Mouse (Mus musculus) adrenal gland, adult (tissue): Measurements from ENCODE around the gene Abcb5.

Experiments
- DNase-seq, 2 experiments: peaks; one replicate each; pipeline ENCODE4 v3.0.0; 2022 to 2023; ENCODE audit warnings: low spot score in 1 of 2; ENCODE audit not compliant: inconsistent age in 2 of 2

Abcb5 gene

DNA sequence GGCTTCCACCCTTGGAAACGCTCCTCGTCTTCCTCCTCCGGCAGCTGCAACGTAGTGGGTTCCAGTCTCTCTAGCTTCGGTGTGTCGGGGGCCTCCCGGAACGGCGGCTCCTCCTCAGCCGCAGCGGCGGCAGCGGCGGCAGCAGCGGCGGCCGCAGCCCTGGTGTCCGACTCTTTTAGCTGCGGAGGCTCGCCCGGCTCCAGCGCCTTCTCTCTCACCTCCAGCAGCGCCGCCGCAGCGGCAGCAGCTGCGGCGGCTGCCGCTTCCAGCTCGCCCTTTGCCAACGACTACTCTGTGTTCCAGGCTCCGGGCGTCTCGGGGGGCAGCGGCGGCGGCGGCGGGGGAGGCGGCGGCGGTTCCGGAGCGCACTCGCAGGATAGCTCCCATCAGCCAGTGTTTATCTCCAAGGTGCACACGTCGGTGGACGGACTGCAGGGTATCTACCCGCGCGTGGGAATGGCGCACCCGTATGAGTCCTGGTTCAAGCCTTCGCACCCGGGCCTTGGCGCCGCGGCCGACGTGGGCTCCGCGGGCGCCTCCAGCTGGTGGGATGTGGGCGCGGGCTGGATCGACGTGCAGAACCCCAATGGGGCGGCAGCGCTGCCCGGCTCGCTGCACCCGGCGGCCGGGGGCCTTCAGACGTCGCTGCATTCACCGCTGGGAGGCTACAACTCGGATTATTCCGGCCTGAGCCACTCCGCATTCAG lies 117.6 kb downstream of the Abcb5 start:
- peak in 1 of 2 experiments; percentile 50 for DNase-seq

DNA sequence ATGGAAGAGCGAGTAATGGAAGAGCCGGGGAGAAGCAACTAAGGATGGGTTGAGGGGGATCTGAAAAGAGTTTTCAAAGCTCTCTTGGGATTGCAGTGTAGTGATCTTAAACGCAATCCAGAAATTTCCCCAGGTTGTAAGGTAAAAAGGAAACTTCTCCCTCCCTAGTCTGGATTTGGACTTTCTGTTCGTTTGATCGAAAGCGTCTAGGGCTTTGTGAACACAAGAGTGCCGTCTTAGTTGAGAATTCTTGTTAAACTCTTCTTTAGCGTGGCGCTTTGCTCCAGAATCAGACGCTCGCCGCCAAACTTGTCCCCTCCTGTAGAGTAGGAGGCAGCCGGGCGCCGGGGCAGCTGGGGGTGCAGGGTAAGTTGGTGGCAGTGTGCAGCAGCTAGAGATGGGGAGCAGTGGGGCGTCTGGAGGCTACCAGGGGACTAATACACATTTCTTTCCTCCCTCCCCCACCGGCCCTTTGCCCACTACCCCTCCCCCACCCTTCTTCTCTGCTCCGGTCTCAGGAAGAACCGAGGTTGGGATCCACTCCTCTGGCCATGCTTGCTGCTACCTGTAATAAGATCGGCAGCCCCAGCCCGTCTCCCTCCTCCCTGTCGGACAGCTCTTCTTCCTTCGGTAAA lies 118.2 kb downstream of the Abcb5 start:
- peak in 1 of 2 experiments; percentile 41 for DNase-seq

DNA sequence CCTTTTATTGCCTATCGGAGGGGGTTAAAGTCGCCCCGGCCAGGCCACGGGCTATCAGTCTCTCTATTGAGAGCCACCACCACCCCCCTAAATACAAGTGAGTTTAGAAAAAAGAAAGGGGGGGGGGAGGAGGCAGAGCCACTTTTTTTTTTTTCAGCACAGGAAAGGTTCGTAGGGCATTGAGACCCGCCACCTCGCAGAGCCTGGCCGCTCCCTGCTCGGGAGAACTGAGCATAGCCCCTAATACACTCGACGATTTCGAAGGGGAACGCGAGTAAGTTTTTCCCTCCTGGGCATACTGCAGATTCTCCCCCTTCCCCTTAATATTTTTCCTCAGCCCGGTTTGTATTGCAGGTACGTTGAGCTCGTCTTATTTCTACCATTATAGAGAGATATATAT lies 118.8 kb downstream of the Abcb5 start:
- DNase-seq, result no peak

DNA sequence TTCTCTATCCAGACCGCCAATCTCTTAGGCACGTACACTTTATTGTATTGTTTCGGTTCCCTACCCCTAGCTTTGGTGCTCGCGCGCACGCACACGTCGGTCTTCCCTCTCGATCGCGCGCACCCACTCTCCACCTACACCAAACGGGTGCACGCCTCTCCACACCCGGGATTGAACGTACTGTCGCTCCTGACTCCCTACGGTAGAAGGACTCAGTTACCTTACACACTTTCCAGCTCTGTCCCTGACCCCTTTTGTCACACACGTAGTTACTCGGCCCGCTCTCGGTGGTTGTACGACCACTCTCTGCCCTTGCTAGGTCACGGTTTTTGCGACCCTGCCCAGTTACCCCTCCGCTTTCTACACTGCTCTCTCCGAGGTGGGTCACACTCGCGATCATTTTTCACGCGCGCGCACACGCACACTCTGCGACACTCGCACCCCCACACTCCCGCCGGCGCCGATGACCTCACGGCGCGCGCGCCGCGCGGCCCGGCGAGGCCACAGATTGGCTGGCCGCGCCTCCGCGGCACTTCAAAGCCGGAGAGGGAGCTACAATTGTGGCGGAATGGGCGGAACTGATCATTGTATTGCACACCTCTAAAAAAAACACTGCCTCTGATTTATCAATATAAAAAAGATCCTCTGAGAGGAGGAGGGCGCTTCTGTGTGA lies 119.4 kb downstream of the Abcb5 start:
- DNase-seq, result peak; percentile 34 to 74

DNA sequence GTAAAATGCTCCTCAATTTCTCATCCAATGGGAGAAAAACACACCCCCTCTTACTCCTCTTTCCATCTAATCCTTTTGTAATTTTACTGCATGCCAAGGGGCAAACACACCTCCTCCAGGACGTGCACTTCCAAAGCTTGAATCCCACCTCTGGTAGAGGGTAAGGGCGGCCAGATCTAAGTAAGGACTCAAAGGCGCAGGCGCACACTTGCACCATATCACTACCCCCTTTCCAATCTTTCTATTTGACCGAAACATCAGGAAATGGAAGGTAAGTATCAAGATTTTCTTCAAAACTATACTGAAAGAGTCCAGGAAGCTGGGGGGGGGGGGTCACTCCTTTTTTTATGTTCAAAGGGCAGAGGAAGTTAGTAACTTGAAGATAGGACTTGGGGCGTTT lies 120.0 kb downstream of the Abcb5 start, which contains the start of gene Sp8:
Gene Sp8 (plus strand): TSS at position 109 of the 400 bp plus-strand sequence.
- DNase-seq, result no peak

DNA sequence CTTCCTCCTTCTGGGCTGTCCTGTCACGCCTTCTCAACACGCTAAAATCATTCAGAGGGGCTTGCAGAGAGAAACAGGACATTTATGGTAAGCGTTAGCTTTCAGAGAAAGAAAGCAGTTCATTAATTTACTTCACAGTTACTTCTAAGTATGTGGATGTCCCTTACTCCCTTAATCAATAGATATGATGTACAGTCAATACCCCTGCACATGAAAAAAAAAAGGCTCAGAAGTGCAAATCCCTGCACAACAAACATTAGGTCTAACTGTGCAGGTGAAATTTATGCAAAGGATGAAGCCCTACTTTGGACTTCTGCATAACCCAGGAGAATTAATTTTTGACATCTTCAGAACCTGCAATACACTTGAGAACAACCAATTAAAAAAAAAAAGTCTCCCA lies 120.9 kb downstream of the Abcb5 start:
- no peak for DNase-seq

DNA sequence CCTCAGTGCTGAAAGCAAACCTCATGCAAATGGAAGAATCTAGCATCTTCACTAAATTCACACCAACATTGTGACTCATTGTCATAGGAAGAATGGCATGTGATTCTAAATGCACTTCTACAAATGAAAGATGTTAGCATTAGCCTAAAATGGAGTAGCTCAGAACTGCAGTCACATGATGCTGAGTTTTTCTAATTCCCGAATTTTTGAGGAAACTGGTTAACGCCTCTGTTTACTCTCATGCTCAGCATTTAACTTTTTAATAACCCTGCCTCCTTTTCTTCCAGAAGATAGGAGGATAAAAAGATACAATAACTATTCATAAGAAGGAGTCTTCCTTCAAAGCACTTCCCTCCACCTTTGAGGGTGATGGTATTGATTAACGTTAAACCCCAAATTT lies 121.4 kb downstream of the Abcb5 start:
- no peak for DNase-seq

DNA sequence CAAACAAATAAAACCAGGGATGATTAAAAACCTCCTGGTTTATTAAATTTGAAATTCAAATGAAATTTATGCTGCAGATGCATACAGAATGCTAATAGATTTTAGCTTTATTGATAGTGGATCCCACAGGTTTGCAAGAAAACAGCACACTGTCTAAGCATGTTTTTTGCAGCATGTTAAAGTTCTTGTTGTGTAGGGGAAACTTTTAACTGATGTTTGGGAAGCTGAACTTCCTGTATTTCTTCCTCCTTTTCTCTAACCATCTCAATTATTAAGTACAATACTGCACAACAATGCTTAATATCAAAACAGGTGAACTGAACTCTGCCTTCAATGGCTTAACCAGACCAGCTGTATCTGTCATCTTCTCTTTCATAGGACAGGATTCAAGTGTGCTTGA lies 122.1 kb downstream of the Abcb5 start:
- no peak for DNase-seq

DNA sequence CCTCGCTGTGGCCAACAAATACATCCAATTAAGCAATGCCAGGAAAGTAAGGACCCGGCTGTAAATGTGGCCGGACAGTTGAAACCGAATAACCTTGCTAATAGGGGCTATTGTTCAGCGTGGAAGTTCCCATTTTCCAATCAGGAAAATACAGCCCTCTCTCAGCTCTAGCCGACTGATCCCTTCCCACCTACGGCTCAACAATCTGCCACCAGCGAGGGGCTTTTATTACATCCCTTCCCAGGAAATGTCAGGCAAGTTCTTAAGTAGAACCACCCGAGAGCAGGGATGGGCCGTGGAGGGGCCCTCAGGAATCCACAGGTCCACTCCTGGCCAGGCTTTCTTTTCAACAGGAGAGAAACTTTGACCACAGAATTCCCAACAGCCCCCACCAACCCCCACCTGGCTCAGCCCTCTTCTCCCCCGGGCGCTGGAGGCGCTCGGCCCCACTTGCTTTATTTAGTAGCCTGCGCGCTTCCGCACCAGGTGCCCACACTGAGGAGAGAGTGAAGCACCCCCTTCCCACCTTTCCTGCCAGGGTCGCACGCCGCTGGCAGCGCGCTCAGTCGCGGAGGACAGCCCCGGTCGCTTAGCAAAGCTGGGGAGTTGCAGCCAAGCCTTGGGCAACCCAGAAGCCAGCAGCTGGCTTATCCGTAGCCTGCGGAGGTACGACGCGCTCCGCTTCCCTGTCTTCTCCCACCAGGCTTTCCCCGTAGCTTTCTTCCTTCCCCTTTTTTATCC lies 123.4 kb downstream of the Abcb5 start:
- no peak for DNase-seq

DNA sequence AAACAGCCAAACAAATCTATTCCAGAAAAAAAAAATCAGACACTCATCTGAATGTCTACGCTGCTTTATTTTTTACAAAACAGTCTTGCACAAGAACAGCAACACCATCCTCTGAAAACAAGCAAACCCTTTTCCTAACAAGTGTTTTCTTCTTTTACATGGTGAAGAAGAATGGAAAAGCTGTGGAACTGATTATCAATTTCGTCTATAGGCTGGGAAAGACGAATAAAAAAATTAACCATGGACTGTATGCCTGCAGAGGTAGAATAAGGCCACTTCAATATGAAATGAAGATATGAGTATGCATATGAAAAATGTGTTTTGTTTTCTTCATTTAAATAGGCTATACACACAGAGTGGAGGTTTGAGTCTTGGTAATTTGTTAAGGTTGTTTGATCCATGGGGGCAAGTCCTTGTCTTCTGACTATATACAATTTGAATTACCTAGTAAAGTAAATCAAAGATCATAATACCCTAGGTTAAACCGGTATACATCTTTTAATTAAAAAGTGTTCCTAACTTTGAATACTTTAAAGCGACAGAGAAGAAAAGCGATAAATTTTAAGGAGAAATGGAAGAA lies 124.2 kb downstream of the Abcb5 start:
- DNase-seq, result no peak

DNA sequence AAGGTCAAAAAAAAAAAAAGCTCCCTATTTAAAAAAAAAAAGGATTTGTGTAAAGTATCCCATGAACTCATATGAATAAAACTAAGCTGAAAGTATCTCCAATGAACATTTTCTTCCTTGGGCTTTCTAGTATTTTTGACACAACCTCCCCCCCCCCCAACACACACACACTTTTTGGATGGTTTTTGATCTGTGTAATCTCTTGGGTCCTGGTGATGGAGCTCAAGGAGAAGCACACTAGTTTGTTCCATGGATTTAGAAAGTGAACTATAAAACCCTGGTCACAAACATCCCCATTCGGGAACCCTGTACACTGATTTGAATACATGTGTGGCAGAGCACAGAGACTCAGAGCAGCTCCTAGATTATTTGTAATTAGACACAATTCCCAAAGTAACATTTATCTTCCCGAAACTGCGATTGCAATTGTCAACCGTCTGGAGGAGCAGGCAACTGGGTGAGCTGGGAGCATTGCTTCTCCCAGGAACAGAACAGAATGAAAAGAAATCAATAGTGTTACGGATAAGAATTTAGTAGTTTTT lies 124.8 kb downstream of the Abcb5 start:
- no peak for DNase-seq

DNA sequence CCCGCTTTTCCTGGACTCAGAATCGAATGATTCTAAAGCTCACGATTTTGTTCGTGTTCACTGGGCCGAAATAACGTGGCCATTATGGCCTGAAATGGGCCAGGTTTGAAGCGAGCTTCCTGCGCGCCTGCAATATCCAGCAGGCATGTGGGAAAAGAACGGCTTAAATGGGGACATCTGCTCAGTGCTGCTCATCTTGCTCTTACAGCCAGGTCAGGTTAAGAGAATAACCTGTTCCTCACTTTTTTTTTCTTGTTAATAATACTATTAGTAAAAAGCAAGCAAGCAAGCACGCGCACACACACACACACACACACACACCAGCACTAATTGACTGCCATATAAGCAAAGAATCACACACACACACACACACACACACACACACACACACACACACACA lies 125.4 kb downstream of the Abcb5 start:
- DNase-seq, result no peak

DNA sequence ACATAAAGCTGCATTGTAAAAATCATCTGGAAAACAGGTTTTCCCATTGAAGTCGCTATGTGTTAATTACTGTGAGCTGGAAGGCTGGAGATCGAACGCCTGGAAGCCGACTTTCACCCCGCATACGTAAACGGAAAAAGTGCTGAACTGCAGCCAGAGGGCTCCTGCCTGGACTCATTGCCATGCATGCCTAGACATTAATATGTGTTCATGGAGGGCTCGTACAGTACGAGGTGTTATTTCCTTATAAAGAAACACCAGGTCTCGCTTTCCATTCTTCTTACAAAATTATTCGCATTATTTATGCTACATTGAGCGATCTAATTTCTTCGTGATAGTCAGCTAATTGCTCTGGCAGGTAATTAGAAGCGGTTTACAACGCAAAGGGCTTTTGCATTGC lies 125.9 kb downstream of the Abcb5 start:
- DNase-seq, result no peak

DNA sequence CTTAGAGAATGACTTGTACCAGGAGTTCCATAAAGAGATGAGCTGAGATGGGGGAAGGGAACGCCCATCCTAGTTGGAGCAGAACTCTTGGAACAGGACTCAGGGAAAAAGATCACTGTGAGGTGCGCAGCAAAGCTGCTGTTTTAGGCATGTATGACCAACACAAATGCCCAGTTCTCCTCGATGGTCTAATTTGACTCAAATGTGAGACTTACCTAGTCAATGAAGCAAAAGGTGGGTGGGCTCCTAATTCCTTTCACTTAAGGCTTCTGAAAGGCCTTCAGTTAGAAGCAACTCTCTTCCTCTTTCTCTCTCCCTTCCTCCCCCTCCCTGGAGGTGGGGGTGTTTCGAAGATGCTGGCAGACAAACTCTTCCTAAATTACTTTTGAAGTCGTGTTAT lies 126.8 kb downstream of the Abcb5 start:
- DNase-seq, result no peak

DNA sequence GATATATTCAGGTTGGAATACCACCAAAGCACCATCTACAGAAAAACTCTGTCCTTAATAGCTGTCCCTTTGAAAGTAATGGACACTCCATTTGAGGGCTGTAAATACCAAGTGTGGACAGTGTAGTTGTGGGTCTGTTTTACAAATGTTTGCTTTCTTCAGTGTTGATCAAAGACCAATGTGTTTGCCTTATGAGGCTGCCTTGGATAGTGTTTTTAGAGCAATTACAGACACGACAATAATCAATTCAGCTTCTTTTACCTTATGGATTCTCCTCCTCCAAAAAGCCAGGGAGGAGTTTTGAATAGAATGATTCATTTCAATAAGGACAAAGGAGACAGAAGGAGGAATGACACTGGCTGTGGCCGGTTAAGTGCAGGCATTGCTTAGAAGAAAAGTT lies 128.0 kb downstream of the Abcb5 start:
- no peak for DNase-seq

DNA sequence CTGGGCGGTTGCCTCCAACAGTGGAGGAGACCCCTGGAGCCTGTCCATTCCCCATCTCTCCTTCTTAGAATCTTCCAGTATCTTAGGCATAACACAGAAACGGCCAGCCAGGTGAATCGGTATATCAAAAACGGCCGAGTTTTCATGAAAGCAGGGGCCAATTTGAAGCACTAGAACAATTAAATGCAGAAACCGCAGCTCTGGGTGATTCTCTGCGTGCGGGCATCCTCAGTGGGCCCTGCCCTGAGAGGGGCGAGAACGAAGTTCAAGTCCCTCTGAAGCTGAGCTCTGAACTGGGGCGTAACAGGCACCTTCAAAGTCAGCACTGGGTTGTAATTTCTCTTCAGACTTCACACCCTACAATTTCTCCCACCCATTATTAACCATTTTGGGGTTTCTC lies 128.9 kb downstream of the Abcb5 start:
- DNase-seq, result no peak

DNA sequence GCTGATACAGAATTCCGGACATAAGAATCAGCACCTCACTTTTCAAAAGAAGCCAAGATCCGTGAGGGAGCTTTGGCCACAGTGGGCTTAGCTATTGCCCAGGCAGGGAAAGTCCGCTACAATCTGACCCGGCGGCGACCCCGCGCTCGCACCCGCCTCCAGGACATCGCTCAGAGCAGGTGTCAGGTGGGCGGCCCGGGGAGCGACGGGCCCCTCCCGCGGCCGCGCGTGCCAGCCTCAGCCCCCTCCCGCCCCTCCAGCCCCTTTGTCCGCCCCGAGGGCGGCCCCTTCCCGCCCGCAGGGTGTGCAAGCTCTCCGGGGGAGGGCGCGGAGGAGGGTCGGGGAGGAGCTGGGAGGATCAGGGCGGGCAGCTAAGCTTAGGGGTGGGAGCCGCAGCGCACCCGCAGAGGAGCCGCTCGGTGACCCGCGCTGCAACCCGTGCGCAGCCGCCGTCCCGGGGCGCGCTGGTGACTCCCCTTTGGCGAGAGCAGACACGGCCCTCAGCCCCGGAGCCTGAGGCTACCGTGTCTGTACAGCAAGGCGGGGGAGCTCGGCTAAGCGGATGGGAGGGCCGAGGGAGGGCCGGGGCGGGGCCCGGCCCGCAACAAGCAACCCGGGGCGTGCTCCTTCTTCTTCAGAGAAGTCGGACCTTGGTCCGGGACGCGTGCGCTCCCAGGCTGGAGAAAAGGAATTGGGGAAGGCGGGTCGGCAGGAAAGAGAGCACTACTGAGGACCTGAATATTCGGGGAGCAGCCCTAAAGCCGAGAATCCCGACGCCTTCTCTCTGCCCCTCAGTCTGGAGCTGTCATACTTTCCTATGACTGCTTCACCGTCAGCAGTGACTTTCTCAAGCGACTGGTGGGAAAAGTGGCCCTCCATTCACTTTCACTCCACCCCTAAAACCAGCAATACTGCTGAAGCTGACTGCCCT lies 129.5 kb downstream of the Abcb5 start:
- DNase-seq, result peak; percentile 30 to 79

DNA sequence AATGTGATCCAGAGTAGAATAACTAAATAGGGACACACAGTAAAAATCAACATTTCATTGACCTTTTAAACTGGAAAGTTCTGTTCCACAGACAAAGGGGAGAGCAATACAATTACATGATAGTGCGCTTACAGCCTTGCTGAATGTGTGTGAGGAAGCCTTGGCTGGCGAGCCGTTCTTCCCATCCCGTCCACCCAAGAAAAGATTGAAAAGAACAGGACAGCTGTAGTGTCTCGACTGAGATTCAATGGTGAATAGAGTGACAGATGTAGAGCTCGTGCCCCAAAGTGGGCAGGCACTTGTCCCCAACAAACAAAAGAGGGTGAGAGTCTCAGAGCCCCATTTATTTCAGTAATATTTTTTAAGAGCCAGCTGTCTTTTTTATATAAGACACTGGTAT lies 136.3 kb downstream of the Abcb5 start:
- no peak for DNase-seq
